Mouse (Mus musculus) gastrocnemius, adult 8-10 months (tissue): ENCODE results near the gene 6430548M08Rik. TPM values are rescaled to one million over a fixed set of nuclear protein-coding genes. Genes with fewer than 3 reads are reported as not detected.

Experiments
- DNase-seq, 2 experiments: peaks; one replicate each; pipeline ENCODE4 v3.0.0; 2022; ENCODE audit warnings: low spot score in 2 of 2
- total RNA-seq, 4 experiments: library from RNA; stranded (reverse); gene quantifications; 2 replicates each; pipeline ENCODE4 v1.2.4; 2022

6430548M08Rik gene
- total RNA-seq, 4 experiments from 2014 or later = 24.5 to 33.0 (median 25.0) TPM

DNA sequence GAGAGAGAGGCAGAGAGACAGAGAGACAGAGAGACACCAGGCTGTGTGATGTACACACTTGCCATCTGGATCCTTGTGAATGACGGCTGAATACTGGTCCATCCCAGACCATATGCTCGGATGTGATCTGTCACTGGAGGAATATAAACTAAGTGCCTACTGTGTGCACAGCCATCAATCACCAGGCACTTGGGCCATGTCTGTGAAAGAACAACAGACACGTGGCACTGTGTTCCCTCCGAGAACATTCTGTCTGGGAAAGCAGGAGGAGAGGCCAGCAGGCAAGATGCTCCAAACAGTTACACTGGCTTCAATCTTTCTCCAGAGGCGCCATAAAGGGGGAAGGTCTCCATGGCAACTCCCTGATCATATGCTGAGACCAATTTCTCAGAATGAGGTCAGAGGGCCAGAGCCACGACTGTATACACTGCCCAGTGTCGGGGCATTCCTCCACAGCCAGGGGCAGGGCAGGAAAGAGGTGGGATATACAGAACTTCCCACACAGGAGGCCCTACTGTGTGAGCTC is 66.6 kb downstream of the 6430548M08Rik start:
- no peak for DNase-seq

DNA sequence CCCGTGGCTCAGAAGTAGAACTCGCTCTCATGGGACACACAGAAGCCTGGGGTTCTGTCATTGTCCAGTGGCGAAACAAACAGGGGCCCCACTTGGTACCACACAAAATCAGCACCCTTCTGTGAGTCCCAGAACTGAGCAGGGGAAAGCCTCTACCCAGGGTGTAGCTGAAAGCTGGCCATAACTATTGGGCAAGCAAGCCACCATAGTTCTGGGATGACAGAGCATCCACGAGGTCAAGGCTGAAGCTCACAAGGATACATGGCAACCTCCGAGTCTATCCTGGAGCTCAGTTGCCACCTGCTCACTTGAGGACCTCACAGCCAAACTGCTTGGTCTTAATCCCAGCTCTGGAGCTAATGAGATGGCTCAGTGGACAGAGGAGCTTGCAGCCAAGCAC is 67.3 kb downstream of the 6430548M08Rik start:
- no peak for DNase-seq

DNA sequence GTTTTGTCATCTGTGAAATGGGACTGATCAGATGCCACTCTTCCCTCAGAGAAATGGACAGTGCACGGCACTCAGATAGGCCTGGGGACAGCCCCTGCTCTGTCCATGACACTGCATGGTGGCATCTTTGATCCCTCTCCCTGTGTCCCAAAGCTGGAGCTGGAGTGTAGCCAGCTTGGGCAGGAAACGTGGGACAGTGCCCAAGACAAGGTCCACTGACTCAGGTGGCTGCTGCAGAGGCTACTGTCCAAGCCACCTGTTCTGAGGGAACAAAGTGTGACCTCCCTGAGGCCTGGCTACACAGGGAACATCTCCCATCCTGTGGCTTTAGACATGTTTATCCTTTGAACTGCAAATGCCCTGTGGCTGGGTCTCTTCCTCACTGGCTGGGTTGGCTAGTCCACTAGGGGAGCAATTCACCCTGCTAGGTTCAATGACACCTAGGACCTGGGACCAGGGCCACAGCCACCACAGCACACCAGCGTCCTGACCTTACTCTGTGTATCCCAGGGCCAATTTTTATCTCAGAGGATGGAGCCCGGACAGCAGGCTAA is 68.0 kb downstream of the 6430548M08Rik start:
- no peak for DNase-seq

- DNase-seq = peak; percentile 58 to 72
Measured at GRCm38 (mm10) chr8:120184366-120184765, 70.4 kb downstream of the 6430548M08Rik start.

- no peak for DNase-seq
Measured at GRCm38 (mm10) chr8:120184850-120185792, 71.2 kb downstream of the 6430548M08Rik start.

DNA sequence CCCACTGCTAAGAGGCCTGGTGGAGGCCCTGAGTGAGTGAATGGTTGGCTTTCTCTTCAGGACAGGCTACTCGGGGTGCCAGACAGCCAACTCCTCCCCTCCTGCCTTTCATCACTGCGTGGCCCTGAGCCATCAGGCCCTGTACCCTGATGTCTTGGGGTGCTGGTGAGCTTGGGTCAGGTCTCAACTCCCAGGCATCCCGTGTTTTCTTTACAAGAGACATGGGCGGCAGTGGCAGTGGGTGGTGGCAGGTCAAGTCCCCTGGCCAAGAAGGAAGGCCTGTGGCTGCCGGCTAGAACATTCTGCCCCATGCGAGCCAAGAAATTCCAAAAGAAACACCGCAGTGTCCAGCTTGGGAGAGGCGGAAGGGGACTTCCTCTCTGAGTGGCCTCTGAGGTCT is 72.5 kb downstream of the 6430548M08Rik start:
- peak; percentile 53 to 56 for DNase-seq

GRCm38 (mm10) chr8:120188510-120188909 is 74.6 kb downstream of the 6430548M08Rik start:
- peak in 1 of 2 experiments; percentile 46 for DNase-seq

DNA sequence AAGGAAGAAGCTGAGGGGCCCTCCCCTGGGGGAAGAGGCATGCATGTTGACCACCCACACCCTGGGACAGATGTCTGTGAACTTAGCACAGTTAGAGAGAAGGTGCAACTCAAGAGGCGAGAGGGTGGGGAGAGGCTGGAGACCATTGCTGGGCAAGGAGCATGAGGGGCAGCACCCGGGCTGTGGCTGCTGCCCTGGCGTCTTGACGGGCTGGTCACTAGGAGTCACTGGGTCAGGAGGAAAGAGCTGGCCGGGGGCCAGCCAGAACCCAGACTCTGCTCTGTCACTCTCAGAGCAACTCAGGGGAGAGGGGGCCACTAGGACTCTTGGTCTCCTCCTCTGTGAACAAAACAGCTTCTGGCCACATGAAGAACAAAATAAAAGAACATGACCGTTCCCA is 75.5 kb downstream of the 6430548M08Rik start:
- no peak for DNase-seq

DNA sequence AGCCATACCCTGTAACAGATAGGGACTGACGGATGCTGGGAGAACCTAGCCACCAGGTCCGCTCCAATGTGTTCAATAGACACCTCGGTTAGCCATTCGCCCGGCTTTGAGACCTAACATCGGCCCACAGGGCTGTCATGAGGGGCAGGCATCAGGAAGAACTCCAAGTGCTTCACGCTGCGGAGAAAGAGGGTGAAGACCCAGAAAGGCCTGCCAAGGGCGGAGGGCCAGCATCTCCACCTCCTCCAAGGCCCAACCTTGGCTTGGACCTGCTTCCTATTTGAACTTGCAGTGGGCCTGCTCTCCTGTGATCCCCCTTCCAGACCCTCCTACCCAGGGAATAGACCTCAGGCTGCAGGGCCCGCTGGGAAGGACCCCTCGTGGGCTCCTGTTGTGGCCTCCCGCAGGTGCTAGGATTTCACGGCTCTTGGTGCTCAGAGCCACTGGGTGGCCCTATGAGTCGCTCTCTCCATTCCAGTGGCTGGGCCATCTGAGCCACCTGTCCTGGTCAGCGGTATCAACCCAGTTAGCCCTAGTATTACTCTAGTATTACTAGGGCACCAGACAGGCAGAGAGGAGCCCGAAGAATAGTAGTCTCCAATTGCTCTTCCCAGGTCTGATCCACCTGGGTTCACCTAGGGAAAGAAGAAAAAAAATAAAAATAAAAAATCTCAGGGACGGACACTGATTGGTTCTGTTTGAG is 76.3 kb downstream of the 6430548M08Rik start:
- no peak for DNase-seq

DNA sequence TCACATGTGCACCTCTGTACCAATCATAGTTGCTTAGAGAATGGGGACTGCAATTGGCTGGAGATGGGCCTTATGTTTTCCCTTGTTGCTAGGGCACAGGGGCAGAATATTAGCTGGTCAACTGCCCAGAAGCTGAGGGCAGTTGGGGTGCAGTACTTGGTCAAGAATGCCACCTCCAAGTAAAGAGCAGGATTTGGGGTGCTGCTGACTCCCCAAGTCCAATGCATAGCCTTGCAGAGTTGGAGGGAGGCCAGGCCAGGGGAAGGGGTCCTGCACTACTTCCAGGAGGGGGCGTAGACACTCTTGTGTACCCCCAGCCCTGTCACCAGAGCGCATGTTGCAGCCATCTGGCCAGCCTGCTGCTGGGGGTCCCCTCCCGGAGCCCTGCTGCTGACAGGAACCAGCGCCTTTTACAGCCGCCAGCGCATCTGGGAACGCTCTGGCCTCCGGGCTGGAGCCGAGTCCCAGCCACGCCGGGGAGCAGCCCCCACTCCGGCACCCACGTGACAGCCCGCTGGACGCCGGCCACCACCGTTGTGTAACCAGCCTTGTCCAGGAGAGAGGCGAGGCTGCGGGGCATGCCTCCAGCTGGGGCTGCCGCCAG is 77.0 kb downstream of the 6430548M08Rik start:
- peak; percentile 94 to 98 for DNase-seq

GRCm38 (mm10) chr8:120191633-120192032 is 77.7 kb downstream of the 6430548M08Rik start:
- no peak for DNase-seq

DNA sequence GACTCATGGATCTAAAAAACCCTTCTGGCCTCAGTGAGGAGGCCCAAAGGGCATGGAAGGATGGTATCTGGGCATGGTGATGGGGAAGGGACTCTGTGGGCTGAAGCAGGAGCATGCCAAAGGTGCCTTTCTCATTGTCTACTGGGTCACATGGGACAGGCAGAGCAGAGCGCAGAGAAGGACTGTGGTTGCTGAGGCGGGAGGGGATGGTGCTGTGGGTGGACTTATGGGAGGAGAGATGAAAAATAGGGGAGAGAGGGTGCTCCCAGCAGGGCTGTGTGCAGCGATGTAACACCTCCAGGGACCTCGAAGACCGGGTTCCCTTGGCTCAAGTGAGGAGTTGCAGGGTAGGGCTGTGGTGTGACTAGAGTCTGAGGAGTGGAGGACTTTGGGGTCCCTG is 78.2 kb downstream of the 6430548M08Rik start:
- no peak for DNase-seq

DNA sequence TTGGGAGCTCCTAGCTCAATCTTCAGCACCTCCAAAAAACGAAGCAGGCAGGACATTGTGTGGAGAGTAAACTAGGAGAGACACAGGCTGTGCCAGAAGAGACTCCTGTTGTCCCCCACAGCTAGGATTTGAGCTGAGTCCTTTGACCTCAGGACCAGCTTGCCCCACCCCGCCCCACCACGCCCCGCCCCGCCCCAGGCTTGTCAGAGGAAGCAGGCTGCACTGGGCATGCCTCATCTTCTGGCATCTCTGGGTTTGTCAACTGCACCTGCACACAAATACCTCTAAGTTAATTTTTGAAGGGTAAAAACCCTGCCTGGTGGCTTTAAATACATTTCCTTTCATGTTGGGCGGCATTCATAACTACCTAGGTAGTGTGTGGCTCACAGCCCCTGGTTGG is 87.4 kb downstream of the 6430548M08Rik start:
- DNase-seq = no peak

- no peak for DNase-seq
Measured at GRCm38 (mm10) chr8:120202546-120202945, 88.6 kb downstream of the 6430548M08Rik start.

GRCm38 (mm10) chr8:120204736-120205360 is 90.9 kb downstream of the 6430548M08Rik start:
- no peak for DNase-seq

DNA sequence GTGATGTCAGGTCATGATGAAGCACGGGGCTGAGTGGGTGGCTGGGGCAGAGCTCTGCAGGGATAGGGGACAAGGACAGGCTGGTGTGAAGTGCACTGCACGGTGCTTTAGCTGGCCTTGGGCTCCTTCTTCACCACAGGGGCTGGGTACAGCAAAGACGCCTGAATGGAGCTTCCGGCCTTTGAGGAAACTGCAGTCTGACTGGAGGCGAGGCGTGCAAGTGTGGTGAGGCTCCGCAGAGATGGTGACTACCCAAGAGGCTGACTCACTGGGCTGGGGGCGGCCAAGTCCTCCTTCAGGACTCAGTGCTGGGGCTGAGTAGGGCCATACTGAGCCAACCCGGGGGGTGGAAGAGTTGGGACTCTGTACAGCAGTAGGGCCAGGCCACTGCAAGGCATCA is 92.0 kb downstream of the 6430548M08Rik start:
- DNase-seq = no peak

DNA sequence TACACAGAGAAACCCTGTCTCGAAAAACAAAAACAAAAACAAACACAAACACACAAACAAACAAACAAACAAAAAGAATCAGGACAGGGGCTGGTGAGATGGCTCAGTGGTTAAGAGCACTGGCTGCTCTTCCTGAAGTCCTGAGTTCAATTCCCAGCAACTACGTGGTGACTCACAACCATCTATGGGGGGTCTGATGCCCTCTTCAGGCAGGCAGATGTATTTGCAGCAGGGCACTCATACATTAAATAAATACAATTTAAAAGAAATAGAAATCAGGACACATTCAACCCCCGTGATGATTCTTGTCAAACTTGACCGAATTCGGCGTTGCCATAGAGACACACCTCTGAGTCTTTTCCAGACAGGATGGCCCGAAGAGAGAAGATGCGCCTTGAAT is 93.4 kb downstream of the 6430548M08Rik start:
- no peak for DNase-seq

GRCm38 (mm10) chr8:120208113-120208512 is 94.2 kb downstream of the 6430548M08Rik start:
- no peak for DNase-seq

GRCm38 (mm10) chr8:120211345-120211744 is 97.4 kb downstream of the 6430548M08Rik start:
- peak in 1 of 2 experiments; percentile 58 for DNase-seq

DNA sequence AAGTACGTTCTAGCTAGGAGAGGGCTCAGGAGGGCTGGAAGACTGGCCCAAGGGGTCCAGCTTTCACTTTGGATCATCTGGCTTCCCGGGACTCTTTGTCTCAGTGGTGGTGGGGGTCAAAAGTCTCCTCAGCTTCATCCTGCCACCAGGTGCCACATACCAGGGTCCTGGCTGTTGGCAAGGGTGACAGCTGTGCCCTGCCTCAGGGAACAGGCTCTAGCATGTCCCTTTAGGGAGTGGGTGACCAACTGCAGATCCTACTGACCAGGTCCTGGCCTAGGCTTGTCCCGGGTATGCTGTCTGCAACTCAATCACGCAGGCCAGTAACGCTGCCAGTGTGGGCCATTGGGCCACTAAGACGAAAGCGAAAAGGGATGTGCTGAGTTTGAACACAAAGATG is 98.6 kb downstream of the 6430548M08Rik start:
- DNase-seq = no peak

- no peak for DNase-seq
Measured at GRCm38 (mm10) chr8:120213229-120213628, 99.3 kb downstream of the 6430548M08Rik start.
